Mouse (Mus musculus) embryo, embryonic 9.5 days (tissue): ENCODE measurements around the gene Smap2.

Experiments
- DNase-seq: peaks from one replicate; pipeline ENCODE4 v3.0.0-alpha.2; 2017; ENCODE audit errors: extremely low spot score

Gene Smap2

DNA sequence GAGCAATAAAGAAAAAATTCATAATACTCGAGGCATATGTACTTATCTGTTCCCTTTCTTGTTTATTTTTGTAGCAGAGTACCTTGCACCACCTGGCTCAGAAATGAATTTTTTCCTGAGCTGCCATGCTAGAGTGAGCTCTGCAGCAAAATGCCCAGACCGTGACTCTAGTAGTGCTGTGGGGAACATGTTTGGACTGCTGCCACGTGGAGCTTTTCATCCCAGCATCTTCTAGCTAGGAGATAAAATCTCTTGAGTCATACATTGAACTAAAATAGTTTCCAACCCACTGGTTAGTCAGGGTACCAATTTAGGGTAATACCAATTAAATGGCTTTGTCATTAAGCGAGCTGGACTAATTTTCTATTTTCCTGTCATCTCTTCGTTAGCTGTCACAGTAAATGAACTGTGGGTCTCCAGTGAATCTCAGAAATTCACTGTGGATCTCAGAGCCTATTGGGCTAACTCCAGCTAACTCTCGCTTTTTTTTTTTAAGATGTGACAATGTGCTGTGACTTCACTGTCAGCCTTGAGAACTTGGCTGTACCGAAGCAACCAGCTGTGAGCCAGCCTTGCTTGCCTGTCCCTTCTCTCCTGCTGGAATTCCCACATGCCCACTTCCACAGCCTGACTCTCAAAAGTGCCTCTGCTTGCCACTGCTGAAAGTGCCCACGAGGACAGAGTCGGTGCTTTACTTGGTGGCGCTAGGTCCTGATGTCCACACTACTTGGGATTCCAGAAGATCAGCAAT lies 3.2 kb upstream of the Smap2 start:
- DNase-seq = no peak

DNA sequence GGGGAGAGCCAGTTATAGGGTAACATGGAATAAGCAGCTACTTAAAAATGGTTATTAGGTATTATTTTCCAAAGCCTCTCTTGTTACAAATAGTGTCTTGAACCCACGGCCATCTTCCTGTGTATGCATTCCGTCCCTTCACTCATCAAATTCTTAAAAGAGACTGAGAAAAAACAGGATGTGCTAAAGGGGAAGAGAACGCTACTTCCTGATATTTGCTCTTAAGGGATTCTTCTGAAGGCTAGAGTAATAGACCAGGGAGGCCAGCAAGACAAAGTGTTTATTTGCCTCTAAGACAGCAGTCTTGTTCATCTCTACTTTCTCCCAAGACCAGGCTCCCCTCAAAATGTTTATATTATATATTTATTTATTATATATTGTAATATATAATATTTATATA lies 1.2 kb upstream of the Smap2 start:
- no peak for DNase-seq

- DNase-seq = no peak
Observed at GRCm38 (mm10) chr4:121016021-121016898, 787 bp downstream of the Smap2 start.

GRCm38 (mm10) chr4:121015268-121015659 lies 1.8 kb downstream of the Smap2 start:
- DNase-seq = no peak

- DNase-seq = no peak
Observed at GRCm38 (mm10) chr4:121014594-121015267, 2.3 kb downstream of the Smap2 start.

DNA sequence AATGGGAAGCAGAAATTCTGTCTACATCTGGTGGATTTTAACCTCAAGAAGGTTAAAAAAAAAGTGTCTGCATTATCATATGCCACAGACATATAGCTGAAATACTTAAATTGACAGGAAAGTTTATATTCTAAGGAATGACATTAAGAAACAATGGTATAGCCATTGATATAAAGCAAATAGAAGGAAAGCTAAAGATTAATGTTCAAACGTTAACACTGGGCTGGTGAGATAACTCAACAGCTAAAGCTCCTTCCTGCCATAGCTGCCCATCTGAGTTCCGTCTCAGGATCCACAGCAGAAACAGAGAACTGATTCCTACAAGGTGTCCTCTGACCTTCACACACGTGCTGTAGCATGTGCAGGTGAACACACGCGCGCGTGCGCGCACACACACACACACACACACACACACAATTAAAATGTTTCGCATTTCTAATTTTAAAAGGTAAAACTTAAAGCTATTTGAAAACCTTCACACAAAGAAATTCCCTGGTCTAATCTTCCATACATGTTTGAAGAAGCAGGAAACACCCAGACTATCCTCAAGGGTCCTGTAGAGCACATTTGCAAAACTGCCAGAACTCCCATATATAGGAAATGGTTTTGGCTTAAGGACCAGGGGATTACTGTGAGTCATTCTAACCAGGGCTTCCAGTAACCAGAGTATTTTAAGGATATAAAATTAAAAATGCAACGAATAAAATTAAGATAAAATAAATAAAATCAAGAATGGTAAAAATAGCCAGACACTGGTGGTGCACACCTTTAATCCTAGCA lies 6.1 kb downstream of the Smap2 start:
- DNase-seq = no peak

- DNase-seq = no peak
Observed at GRCm38 (mm10) chr4:121009151-121009550, 7.9 kb downstream of the Smap2 start.

- DNase-seq = no peak
Observed at GRCm38 (mm10) chr4:121008071-121008745, 8.8 kb downstream of the Smap2 start.

DNA sequence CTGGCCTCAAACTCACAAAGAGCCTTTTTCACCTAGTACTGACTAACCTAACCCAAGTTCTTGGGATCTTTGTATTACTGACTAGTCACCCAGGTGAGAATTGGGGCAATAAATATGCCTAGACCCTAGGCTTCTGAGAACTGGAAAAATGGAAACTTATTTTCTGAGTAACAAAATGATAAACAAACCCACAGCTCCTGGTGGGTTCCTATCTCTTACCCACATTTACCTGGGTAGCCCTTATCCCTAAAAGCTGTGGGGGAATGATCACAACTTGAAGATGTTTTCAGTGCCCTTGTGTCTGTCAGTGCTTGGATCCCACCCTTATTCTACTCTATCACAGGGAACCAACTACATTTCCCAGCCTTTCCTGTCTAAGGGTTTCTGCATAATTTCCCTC lies 10.0 kb downstream of the Smap2 start:
- no peak for DNase-seq

DNA sequence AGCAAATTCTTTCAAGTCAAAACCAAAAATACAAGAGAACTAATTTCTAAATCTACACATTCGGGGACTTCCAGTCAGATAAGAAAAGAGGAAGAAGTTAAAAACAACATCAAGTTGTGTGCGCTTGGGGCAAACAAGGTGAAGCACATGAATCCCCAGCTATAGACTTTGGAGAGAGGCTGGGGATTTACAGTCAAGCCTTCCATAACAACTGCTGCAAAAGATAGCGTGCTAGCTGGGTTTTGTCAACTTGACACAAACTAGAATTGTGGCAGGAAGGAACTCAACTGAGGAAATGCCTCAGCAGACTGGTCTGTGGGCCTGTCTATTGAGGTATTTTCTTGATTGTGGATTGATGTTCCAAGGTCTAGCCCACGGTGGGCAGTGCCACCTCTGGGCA lies 12.4 kb downstream of the Smap2 start:
- no peak for DNase-seq

DNA sequence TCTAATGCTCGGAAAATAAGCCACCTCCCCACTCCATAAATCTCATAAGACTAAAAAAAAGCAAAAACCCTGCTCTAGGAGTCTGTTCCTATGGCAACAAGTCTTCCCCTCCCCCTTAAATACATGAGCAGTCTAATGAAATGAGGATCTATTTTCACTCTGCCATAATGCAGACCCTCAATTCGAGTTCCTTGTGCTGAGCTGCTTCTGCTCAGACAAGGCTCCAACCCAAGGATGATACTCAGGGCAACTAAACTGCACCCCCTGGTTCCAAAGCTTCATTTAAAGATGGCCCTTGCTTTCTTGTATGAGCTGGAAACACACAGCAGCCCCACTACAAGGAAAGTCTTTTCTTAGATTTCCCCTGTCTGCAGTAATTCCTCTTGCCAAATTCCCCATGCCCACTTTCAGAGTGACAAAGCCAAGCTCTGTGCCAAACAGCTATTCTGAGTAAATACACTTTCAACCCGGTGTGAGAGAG lies 13.4 kb downstream of the Smap2 start:
- peak; percentile 24 for DNase-seq

DNA sequence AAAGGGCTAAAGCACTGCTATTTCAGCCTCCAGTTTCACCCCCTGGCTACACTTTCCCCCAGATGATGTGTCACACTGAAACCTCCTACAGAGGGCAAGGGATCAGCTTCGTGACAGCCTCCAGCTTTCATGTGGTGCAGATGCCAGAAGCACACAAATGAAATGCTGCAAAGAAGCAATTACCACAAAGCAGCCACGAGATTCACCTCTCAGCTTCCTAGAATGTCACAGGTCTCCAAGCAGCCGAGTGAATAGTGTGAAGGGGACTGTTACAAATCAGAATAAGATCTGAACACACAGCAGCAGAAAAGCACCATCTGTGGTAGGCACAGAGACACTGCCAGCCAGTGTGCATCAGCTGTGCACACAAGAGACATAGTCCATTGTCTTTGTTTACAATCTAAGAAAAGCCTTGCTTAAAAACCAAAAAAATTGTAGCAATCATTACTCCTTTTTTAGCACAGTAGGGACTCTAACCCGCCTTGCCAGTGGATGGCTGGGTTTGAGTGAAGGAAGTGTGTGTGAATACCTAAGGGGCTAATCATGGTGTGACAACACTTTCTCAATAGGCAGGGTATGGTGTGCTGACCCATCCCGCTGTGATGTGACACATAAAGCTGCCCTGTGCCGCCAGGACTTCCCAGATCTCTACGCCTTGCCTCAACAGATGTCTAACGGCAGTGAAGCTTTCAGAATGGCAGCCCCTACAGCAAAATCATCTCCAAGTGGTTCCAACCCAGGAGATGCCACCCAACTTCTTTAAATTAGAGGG lies 14.5 kb downstream of the Smap2 start:
- DNase-seq = peak; percentile 39

DNA sequence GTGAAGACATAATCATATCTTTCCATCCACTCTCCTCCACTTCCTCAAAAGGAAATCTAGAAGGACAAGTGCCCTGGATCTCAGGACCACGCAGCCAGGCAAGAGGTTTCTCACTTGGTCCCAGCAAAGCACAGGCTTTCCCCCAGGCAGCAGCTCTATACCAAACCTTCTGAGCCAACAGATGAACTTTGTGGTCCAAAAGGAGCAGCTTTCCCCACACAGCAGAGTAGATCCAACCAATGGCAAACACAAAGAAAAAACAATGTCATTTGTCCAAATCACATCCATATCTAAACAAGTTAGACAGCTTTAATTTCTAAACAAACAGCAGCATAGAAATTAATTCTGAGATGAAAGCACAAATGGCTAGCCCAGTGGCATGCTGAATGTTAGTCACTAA lies 15.4 kb downstream of the Smap2 start:
- no peak for DNase-seq

GRCm38 (mm10) chr4:121001042-121001441 lies 16.0 kb downstream of the Smap2 start:
- no peak for DNase-seq

- DNase-seq = no peak
Observed at GRCm38 (mm10) chr4:120995911-120996310, 21.1 kb downstream of the Smap2 start.

- DNase-seq = no peak
Observed at GRCm38 (mm10) chr4:120993025-120993424, 24.0 kb downstream of the Smap2 start.

DNA sequence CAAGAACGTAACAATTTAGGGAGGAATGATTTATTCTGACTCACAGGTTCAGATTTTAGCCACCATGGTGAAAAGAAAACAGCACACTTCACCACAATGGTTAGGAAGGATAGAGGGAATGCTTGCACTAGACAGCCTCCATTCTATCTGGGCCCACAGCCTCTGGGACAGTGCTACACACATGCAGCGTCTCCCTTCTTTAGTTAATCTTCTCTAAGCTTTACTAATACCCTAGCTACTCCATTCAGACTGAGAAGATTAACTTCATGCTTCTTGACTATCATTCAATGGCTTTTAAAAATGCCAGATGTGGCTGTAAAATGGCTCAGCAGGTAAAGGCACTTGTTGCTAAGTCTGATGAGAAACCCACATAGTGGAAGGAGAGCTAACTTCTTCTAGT lies 24.8 kb downstream of the Smap2 start:
- no peak for DNase-seq

DNA sequence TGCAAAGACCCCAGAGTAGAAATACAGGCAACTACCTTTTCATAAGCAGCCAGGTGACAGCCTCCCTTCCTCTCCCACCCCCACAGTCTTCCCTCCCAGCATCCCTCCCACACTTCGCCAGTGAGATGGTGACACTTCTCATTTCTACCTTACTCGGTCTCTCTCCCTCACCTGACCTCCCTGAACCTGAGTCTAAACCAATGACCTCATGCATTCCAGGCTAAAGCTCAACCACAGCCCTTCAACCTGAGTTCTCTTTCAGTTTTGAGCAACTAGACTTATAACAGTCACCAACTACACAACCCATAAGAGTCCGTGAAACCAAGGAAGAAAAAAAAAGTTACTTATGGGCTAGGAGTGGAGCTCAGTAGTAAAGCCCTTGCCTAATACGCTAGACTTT lies 29.7 kb downstream of the Smap2 start:
- no peak for DNase-seq

DNA sequence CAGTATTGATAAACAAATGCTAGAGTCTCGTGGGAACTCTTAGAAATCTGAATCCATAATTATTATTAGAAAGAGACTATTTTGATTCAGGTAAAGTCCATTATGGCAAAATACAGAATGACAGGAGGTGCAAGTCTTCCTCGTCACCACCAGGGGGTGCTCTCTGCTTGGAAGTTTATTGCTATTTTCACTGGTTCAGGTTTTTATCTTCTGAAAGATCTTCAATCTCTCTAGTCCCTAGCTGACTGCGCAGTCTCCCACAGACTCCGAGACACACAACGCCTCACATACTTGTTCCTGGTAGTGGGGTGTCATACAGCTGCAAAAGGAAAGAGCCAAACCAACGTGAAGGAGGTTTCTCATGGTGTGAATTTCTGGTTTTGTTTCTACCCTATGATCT lies 30.6 kb downstream of the Smap2 start:
- peak; percentile 32 for DNase-seq

GRCm38 (mm10) chr4:120978221-120978620 lies 38.8 kb downstream of the Smap2 start:
- no peak for DNase-seq
